In genomic region chr1:166843397-166843877, GRCm38 (mm10) we compare ENCODE assay signal across 9 mouse cellular contexts.
DNase-seq lines count a peak whose midpoint lies in the region; ATAC-seq and TF ChIP-seq lines count a peak whose summit lies in the region.
"Had no signal": no experiment of that assay in that cellular context is flagged by ENCODE, and none has a peak within 500 bp of the region (broad histone marks: within the 10 kb centered on the region; RNA-seq: fewer than 3 reads in every experiment).

No protein-coding gene starts in this region.

- H3K4me2 ChIP-seq in hindbrain, embryonic 13.5 days = peak overlapping the region; percentile 55
- peak overlapping the region; percentile 18; the same call in 1 of the 2 replicates for H3K4me2 ChIP-seq in liver, postnatal 0 days (ENCODE audit: low read depth, low read length)

- H3K27ac ChIP-seq in hindbrain, embryonic 13.5 days = peak overlapping the region; percentile 87
- no peak overlapping the region for H3K27ac ChIP-seq in liver, postnatal 0 days (ENCODE audit: low read depth)

- no peaks in the 10 kb centered on the region for H3K27me3 ChIP-seq in hindbrain, embryonic 13.5 days
- no peaks in the 10 kb centered on the region for H3K27me3 ChIP-seq in liver, postnatal 0 days (ENCODE audit: insufficient read depth, low read length)
- H3K27me3 ChIP-seq: Patski had no signal

- 2% methylated on average over 11 of the region's 11 CpGs for WGBS in hindbrain, embryonic 13.5 days
- 7% methylated on average over 11 of the region's 11 CpGs for WGBS in liver, postnatal 0 days (ENCODE audit: insufficient replicate concordance)

- no peak for TF ChIP-seq CTCF in liver, postnatal 0 days (IDR thresholded peaks at IDR 0.05; ENCODE audit: low read depth)

- H3K36me3 ChIP-seq in hindbrain, embryonic 13.5 days = no peaks in the 10 kb centered on the region
- H3K36me3 ChIP-seq in liver, postnatal 0 days (replicated peaks; ENCODE audit: insufficient read depth, low read length) = no peaks in the 10 kb centered on the region

- H3K4me1 ChIP-seq in hindbrain, embryonic 13.5 days (replicated peaks) = peaks cover 39% of the 10 kb centered on the region
- H3K4me1 ChIP-seq in liver, postnatal 0 days (ENCODE audit: insufficient read depth) = no peaks in the 10 kb centered on the region

- no peaks in the 10 kb centered on the region for H3K9me3 ChIP-seq in hindbrain, embryonic 13.5 days
- no peaks in the 10 kb centered on the region for H3K9me3 ChIP-seq in liver, postnatal 0 days (ENCODE audit: low read length)

- peak overlapping the region; percentile 53; the same call in 1 of the 2 replicates for H3K9ac ChIP-seq in hindbrain, embryonic 13.5 days
- H3K9ac ChIP-seq in liver, postnatal 0 days (replicated peaks) = no peak overlapping the region

- peak; percentile 74 for ATAC-seq in hindbrain, embryonic 13.5 days (ENCODE audit: low FRiP score)
- no peak for ATAC-seq in liver, postnatal 0 days
- ATAC-seq: Patski had no signal

- H3K4me3 ChIP-seq in hindbrain, embryonic 13.5 days = peak overlapping the region; percentile 29
- no peak overlapping the region for H3K4me3 ChIP-seq in liver, postnatal 0 days (ENCODE audit: low read depth, low read length)

- DNase-seq in layer of hippocampus, postnatal 10 days (ENCODE audit: low spot score in 2 of 2) = peak; percentile 5 to 19
- DNase-seq in layer of hippocampus, postnatal 25 days (ENCODE audit: extremely low spot score in 1 of 2, low spot score in 1 of 2) = no peak
- DNase-seq in embryo, embryonic 9.5 days (ENCODE audit: extremely low spot score) = peak; percentile 15
- DNase-seq in liver, postnatal 0 days = no peak
- peak; percentile 47 for DNase-seq in thymus, postnatal 0 days (ENCODE audit: low spot score)
- DNase-seq in left cerebral cortex, postnatal 25 days (ENCODE audit: low spot score in 2 of 2) = no peak
- no peak for DNase-seq in right cerebral cortex, adult 2 months (ENCODE audit: low spot score in 2 of 2)

- no peak for TF ChIP-seq EP300 in liver, postnatal 0 days (IDR thresholded peaks at IDR 0.05; ENCODE audit: low read depth)

- intact Hi-C loops in left cerebral cortex, postnatal 25 days (cut with DNase I) = no loop called here

Comparison
In these comparisons a context has a peak if more than half of its experiments do, and no peak if none do; other contexts are left out.
1. DNase-seq: peak in layer of hippocampus, postnatal 10 days (2 of 2), embryo, embryonic 9.5 days (single experiment) and thymus, postnatal 0 days (single experiment); none in layer of hippocampus, postnatal 25 days (0 of 2), liver, postnatal 0 days (single experiment), left cerebral cortex, postnatal 25 days (0 of 2) and right cerebral cortex, adult 2 months (0 of 2).